Mouse (Mus musculus) liver, adult 10 weeks (tissue): ENCODE measurements around the gene Cdk6. TPM values are rescaled to one million over a fixed set of nuclear protein-coding genes. Genes with fewer than 3 reads are reported as not detected.

ENCODE experiments used
- polyA plus RNA-seq: library from polyadenylated mRNA; stranded (reverse); fragments of 350-450 nt; fragmentation: Illumina TruSeq; extraction: RNeasy Lipid Tissue Mini Kit (QIAGEN cat#74804); gene quantifications from one replicate; pipeline ENCODE4 v1.2.3, GENCODE M21; 2014; ENCODE audit warnings: low read depth, low replicate concordance

The Cdk6 gene
- polyA plus RNA-seq, result 6.2 TPM

DNA sequence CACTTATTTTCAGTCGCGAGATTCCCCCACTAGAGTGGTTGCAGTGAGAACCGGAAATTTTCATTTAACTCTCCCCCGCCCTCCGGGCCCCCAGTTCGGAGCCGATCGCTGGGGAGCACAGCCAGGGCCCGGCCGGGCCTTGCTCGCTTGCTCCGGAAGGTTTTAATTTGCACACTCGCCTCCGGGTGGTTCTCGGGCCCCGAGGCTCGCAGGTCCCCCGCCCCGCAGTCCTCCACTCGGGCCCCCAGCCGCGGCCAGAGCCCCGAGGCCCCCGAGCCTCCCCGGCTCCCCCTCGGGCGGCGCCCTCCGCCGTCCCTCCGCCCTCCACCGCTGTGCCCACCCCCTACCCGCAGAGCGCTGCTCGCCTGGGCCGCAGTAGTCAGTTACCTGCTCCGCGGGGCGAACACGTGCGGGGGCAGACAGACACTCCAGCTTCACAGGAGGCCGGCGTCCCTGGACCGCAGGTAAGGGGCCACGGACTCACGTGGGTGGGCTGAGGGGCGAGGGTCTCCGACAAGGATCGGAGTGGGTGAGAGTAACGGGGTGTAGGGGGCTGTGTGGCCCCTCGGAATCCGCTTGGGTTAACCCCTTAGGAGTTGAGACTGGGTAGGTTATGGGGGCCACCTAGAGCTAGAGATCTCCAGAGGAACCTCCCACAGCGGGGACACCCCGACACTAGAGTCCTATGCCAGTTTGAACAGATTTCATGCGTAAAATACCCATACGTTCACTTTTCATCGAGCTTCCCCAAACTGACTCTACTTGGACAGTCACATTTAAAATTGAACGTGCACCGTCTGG lies at the start of gene Cdk6:
Gene Cdk6 (plus strand): TSS at position 375 of the 801 bp plus-strand sequence.

GRCm38 (mm10) chr5:3543629-3544479 lies 202.6 kb downstream of the Cdk6 start, which contains the start of gene Fam133b:
Gene Fam133b (plus strand): TSS chr5:3543833.

GRCm38 (mm10) chr5:3571266-3571665 lies 230.0 kb downstream of the Cdk6 start, which contains the start of gene 1700109H08Rik:
Gene 1700109H08Rik (plus strand): TSS chr5:3571566.

Other genes starting within 250 kb of the Cdk6 start
- gene Fam133b, start 202.3 kb downstream of the Cdk6 start, polyA plus RNA-seq, result 18.5 TPM
- gene 1700109H08Rik, start 230.1 kb downstream of the Cdk6 start, polyA plus RNA-seq, result 2.2 TPM